Mouse (Mus musculus): ENCODE data around the gene Laptm4a.
"Not testable (repeated sequence)": the region's sequence is repeated elsewhere in the genome, so short reads cannot be mapped to it uniquely, and the experiment has no call there.

Laptm4a gene

DNA sequence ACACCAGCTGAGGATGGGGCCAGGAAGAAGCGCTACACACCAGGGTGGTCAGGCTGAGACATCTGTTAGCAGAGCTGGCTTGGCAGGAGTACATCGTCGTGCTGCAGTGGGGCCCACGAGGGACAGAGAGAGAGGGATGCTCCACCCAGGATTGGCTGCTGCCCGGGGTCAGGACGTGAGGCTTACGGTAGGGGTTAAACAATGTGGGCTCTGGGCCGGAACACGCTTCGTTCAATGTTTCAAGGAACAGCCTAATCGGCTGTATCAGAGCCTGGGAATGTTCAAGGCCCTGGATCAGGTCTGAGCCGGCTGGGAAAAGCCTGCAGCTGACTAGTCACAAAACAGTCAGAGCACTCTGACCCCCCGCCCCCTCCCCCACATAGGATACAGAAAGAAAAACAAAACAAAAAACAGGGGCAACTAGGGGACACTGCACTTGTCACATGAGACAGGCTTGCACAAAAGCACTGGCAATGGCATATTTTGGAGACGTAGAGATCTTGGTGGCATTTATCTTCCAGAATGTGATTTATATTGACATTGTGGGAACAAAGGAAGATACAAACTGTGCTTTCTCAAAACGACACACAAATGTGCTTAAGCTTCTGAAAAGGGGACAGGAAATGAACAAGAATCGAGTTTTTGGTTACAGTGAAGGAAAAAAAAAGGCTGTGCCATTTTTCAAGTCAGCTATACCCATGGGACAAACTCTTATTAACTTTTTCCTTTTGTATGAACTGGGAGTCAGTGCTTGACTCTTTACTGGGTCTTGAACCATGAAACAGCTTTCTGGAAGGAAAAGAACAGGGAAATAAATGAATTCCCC lies 8.4 kb upstream of the Laptm4a start:
- no peak for DNase-seq (ENCODE audit: extremely low read depth, low read depth)

DNA sequence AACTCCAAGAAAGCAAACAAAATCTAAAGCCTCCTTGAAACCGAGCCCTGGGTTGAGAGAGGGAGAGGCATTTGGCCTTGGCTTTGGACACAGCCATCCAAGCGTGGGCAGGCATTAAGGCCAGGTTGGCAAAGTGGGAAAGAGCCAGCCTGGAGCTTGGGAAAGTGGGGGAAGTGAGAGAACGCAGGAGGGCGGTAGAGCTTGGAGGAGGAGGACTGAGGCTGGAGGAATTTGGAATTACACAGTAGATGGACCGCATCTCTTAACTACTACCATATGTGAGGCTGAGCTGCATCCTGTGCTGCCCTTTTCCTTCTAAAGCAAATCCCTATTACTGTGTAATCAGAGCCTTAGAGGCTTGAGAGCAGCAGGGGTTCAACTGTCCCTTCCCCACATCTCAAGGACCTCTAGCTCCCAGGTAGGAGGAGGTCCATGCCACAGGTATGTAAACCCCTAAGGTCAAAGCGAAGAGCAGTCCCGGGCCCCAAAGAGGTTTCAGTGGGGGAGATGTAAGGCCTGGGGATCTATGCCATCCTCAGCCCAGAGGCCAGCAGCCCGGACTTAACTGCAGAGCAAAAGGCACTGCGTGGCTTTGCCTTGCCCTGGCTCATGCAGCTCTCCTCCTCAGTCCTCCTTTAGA lies 7.6 kb upstream of the Laptm4a start:
- DNase-seq (ENCODE audit: extremely low read depth, low read depth) = no peak

GRCm38 (mm10) chr12:8916378-8916777 lies 5.1 kb upstream of the Laptm4a start:
- no peak for DNase-seq (ENCODE audit: extremely low read depth, low read depth)

- no peak for DNase-seq (ENCODE audit: extremely low read depth, low read depth)
Measured at GRCm38 (mm10) chr12:8919231-8919630, 2.2 kb upstream of the Laptm4a start.

- DNase-seq (ENCODE audit: extremely low read depth, low read depth) = peak; percentile 18
Measured at GRCm38 (mm10) chr12:8920996-8921393, 469 bp upstream of the Laptm4a start.

- DNase-seq (ENCODE audit: extremely low read depth, low read depth) = no peak
Measured at GRCm38 (mm10) chr12:8922369-8923124, 1.1 kb downstream of the Laptm4a start.

GRCm38 (mm10) chr12:8923125-8923410 lies 1.6 kb downstream of the Laptm4a start:
- peak; percentile 98 for DNase-seq (ENCODE audit: extremely low read depth, low read depth)

- DNase-seq (ENCODE audit: extremely low read depth, low read depth) = no peak
Measured at GRCm38 (mm10) chr12:8923603-8924002, 2.1 kb downstream of the Laptm4a start.

DNA sequence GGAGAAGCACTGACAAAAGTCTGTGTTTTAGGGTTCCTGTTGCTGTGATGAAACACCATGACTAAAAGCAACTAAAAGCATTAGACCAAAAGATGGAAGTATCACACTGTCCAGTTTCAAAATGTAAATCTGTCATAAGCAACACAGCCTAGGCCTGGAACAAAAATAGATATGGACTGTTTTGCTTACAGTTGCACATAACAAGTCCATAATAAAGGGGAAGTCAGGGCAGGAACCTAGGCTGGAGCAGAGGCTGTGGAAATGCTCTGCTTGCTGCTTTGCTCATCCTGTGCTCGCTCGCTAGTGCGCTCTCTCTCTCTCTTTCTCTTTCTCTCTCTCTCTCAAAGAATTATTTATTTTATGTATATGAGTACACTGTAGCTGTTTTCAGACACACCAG lies 6.2 kb downstream of the Laptm4a start:
- DNase-seq (ENCODE audit: extremely low read depth, low read depth) = peak; percentile 46

DNA sequence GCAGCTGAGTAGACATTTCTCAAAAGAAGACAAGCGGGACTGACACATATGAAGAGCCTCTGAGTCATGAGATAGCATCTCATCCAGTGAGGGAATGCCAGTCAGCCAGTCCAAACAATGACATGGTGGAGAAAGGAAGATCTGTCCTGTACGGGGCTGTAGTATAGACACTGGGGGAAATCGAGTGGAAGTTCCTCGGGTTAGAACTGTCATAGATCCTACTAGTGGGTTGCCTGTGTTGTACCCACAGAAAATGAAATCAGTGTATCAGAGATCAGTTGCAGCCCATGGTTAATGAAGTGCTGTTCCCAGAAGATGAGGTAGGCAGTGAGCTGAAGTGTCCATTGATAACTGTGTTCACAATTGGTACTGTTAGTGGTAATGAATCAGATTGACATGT lies 7.3 kb downstream of the Laptm4a start:
- DNase-seq (ENCODE audit: extremely low read depth, low read depth) = no peak

DNA sequence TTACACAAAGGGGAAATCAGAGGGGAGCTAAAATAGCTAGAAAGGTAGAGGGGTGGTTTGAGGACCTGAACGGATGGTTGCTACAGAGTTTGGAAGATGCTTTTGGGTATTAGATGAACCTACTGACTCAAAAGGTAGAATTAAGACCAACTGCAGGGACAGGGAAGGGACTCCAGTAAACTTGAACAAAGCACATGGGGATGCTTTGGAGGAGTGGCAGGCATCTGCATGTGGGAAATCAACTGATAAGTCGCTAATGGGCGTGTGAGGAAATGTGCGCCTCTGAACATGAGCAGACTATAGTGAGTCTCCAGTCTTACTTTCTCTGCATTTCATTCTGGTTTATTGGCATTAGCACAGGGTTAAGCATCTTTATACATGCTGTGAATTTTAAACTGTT lies 9.6 kb downstream of the Laptm4a start:
- no peak for DNase-seq (ENCODE audit: extremely low read depth, low read depth)

GRCm38 (mm10) chr12:8935349-8935748 lies 13.9 kb downstream of the Laptm4a start:
- DNase-seq (ENCODE audit: extremely low read depth, low read depth) = no peak

GRCm38 (mm10) chr12:8936210-8936609 lies 14.7 kb downstream of the Laptm4a start:
- DNase-seq (ENCODE audit: extremely low read depth, low read depth) = not testable (repeated sequence)

GRCm38 (mm10) chr12:8939490-8939889 lies 18.0 kb downstream of the Laptm4a start:
- no peak for DNase-seq (ENCODE audit: extremely low read depth, low read depth)

GRCm38 (mm10) chr12:8940011-8941005 lies 18.8 kb downstream of the Laptm4a start:
- DNase-seq (ENCODE audit: extremely low read depth, low read depth) = no peak

GRCm38 (mm10) chr12:8941131-8941615 lies 19.7 kb downstream of the Laptm4a start:
- no peak for DNase-seq (ENCODE audit: extremely low read depth, low read depth)

- DNase-seq (ENCODE audit: extremely low read depth, low read depth) = peak; percentile 80
Measured at GRCm38 (mm10) chr12:8941699-8942392, 20.4 kb downstream of the Laptm4a start.

GRCm38 (mm10) chr12:8947163-8947562 lies 25.7 kb downstream of the Laptm4a start:
- DNase-seq (ENCODE audit: extremely low read depth, low read depth) = no peak

DNA sequence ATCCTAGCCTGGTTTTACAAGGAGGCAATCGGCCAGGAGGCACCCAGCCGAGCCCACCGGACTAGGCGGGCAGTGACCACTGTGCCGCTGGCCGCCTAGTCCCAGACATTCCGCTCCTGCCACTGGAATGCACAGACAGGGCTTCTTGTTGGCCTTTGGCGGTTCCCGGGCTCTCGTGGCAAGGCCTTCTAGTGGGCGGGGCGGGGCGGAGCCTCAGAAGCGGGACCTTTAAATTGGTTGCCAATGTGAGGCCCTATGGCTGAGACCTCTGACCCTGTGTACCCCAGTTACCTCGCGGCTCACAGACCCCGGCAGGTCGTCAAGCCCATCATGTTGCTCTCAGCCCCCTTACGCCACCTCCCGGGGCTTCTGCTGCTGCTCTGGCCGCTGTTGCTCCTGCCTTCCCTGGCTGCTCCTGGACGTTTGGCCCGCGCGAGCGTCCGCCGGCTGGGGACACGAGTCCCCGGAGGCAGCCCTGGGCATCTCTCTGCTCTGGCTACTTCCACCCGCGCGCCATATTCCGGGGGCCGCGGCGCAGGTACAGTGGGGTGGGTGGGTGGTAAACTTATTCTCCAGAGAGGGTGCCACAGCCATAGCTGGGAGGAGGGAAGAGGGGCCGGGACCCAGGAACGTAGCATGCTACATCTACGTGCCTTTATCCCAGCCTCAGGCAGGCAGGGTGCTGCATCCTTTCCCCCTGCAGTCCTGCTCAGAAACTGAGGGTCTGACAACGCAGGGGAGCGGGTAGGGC lies 26.4 kb downstream of the Laptm4a start, which contains the start of gene Matn3:
Gene Matn3 (plus strand): TSS at position 216 of the 751 bp plus-strand sequence.
- DNase-seq (ENCODE audit: extremely low read depth, low read depth) = no peak

GRCm38 (mm10) chr12:8953136-8953535 lies 31.7 kb downstream of the Laptm4a start:
- DNase-seq (ENCODE audit: extremely low read depth, low read depth) = no peak

All from MEL-GATA-1-ER (cell line).